Mouse (Mus musculus) midbrain, embryonic 16.5 days (tissue): Measurements from ENCODE around the gene Abca4. TPM values are rescaled to one million over a fixed set of nuclear protein-coding genes. Genes with fewer than 3 reads are reported as not detected.

Source experiments
- ATAC-seq: fragments of 200-750 bp; cut with Nextera tagmentation; 2 replicates; pipeline ENCODE4 v1.8.0; 2017; ENCODE audit warnings: moderate TSS enrichment
- H3K27ac ChIP-seq: fragments of 300-500 bp; sonication (generic); 2 replicates; pipeline ENCODE4 v1.5.1; 2014; ENCODE audit warnings: mild to moderate bottlenecking, low read length, mixed read lengths
- H3K27me3 ChIP-seq: fragments of 300-500 bp; sonication (generic); 2 replicates; pipeline ENCODE4 v1.6.1; 2014; ENCODE audit warnings: low read depth, low read length, mixed read lengths; ENCODE audit not compliant: control insufficient read depth, insufficient read depth
- H3K36me3 ChIP-seq: fragments of 300-500 bp; sonication (generic); 2 replicates; pipeline ENCODE4 v1.6.1; 2014; ENCODE audit warnings: mild to moderate bottlenecking, low read length, moderate library complexity, mixed read lengths; ENCODE audit not compliant: control insufficient read depth, insufficient read depth
- H3K4me1 ChIP-seq: fragments of 300-500 bp; sonication (generic); 2 replicates; pipeline ENCODE4 v1.6.1; 2014; ENCODE audit warnings: mild to moderate bottlenecking, low read length, mixed read lengths; ENCODE audit not compliant: control insufficient read depth, insufficient read depth
- H3K4me2 ChIP-seq: fragments of 300-500 bp; sonication (generic); 2 replicates; pipeline ENCODE4 v1.6.1; 2014; ENCODE audit warnings: mild to moderate bottlenecking, low read length, mixed read lengths
- H3K4me3 ChIP-seq: fragments of 300-500 bp; sonication (generic); 2 replicates; pipeline ENCODE4 v1.5.1; 2014; ENCODE audit warnings: low read depth, mild to moderate bottlenecking, low read length, moderate library complexity, mixed read lengths
- H3K9ac ChIP-seq: fragments of 300-500 bp; sonication (generic); 2 replicates; pipeline ENCODE4 v1.6.1; 2014; ENCODE audit warnings: low read depth, low read length, mixed read lengths
- H3K9me3 ChIP-seq: fragments of 300-500 bp; sonication (generic); replicated peaks from 2 replicates; pipeline ENCODE4 v1.6.1; 2014; ENCODE audit warnings: mild to moderate bottlenecking, low read length, mixed read lengths; ENCODE audit not compliant: control insufficient read depth, poor library complexity, severe bottlenecking
- WGBS: fragments of 180-500 bp; shearing (Covaris S2); extraction: QIAGEN DNeasy Blood & Tissue Kit; methylation state at CpG from one replicate; pipeline ENCODE4 v1.1.7; 2014; 5-methylcytosine and 5-hydroxymethylcytosine counted together
- polyA plus RNA-seq: library from polyadenylated mRNA; unstranded; fragments of >200 nt; fragmentation: Nextera tagmentation; extraction: Ambion mirVana; gene quantifications from 2 replicates; pipeline ENCODE4 v1.2.1, GENCODE M21; 2015

Gene Abca4
- polyA plus RNA-seq, 1 experiment from 2014 or later = 0.93 TPM

- WGBS = 70% methylated on average over 4 of the region's 4 CpGs
These were observed 152.5 kb downstream of the Abca4 start for GRCm38 (mm10) chr3:122196621-122197298.

DNA sequence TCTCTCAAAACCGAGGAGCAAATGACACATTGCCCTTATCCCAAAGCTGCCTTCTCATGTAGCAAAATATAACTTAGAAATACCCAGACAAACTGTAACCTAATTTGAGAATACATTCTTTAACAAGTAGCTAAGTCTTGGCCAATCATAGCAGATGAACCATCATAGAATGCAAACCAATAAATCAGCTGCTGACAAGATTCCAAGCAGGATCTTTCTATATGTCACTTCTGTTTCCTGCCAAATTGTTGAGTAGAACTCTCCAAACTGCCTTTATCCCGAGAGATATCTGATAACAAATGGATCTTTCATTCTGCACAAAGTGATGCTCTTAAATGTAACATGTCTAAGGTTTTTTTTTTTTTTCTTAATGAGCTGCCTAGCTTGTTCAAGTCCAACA, 154.3 kb downstream of the Abca4 start:
- no peak for ATAC-seq
- H3K4me2 ChIP-seq = no peak overlapping the region
- H3K4me3 ChIP-seq = no peak overlapping the region
- WGBS = 83% methylated on average over 2 of the region's 2 CpGs
- H3K9ac ChIP-seq = no peak overlapping the region
- H3K36me3 ChIP-seq = no peaks in the 10 kb centered on the region
- H3K4me1 ChIP-seq = no peaks in the 10 kb centered on the region
- H3K27me3 ChIP-seq = no peaks in the 10 kb centered on the region
- no peak overlapping the region for H3K27ac ChIP-seq
- no peaks in the 10 kb centered on the region for H3K9me3 ChIP-seq

More at GRCm38 (mm10) chr3:122196621-122197298, 152.5 kb downstream of the Abca4 start:
- H3K9me3 ChIP-seq = no peaks in the 10 kb centered on the region
- no peak overlapping the region for H3K9ac ChIP-seq
- H3K4me2 ChIP-seq = no peak overlapping the region
- ATAC-seq = no peak
- no peaks in the 10 kb centered on the region for H3K27me3 ChIP-seq
- H3K4me3 ChIP-seq = no peak overlapping the region
- no peaks in the 10 kb centered on the region for H3K4me1 ChIP-seq
- H3K36me3 ChIP-seq = no peaks in the 10 kb centered on the region
- no peak overlapping the region for H3K27ac ChIP-seq

DNA sequence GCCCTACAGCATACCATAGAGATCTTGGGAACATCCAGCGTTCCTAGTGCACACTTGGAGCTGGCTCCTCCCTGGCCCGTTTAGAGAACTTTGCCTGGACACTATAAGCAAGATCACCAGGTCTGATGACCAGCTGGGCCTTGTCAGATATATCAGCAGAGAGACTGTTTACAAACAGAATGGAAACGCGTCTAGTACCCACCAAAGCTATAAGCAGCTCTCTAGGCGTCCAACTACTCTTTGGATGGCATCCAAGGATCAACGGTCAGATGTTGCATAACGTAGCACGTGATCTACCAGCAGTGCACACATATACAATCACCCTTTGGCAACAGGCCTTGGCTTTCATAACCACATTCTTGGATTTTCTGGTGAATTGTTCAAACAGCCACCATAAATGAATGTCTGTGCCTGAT, 154.7 kb downstream of the Abca4 start:
- Histone ChIP-seq H3K9ac (no peak overlapping the region), H3K4me2 (no peak overlapping the region), H3K27me3 (no peaks in the 10 kb centered on the region), H3K9me3 (no peaks in the 10 kb centered on the region), H3K27ac (no peak overlapping the region), H3K4me3 (no peak overlapping the region), H3K36me3 (no peaks in the 10 kb centered on the region), H3K4me1 (no peaks in the 10 kb centered on the region)
- no peak for ATAC-seq
- WGBS = 80% methylated on average over 8 of the region's 8 CpGs

- Histone ChIP-seq H3K4me2 (no peak overlapping the region), H3K4me1 (no peaks in the 10 kb centered on the region), H3K9ac (no peak overlapping the region), H3K36me3 (no peaks in the 10 kb centered on the region), H3K9me3 (no peaks in the 10 kb centered on the region), H3K27me3 (no peaks in the 10 kb centered on the region), H3K4me3 (no peak overlapping the region), H3K27ac (no peak overlapping the region)
- ATAC-seq = no peak
- WGBS = 72% methylated on average over 4 of the region's 4 CpGs
These were observed 155.4 kb downstream of the Abca4 start for GRCm38 (mm10) chr3:122199600-122199999.

GRCm38 (mm10) chr3:122200017-122200416, 155.8 kb downstream of the Abca4 start:
- 91% methylated on average over 5 of the region's 5 CpGs for WGBS
- Histone ChIP-seq H3K27me3 (no peaks in the 10 kb centered on the region), H3K9me3 (no peaks in the 10 kb centered on the region), H3K36me3 (no peaks in the 10 kb centered on the region), H3K9ac (no peak overlapping the region), H3K4me2 (no peak overlapping the region), H3K27ac (no peak overlapping the region), H3K4me1 (no peaks in the 10 kb centered on the region), H3K4me3 (no peak overlapping the region)
- ATAC-seq = no peak

GRCm38 (mm10) chr3:122200447-122200846, 156.2 kb downstream of the Abca4 start:
- no peaks in the 10 kb centered on the region for H3K27me3 ChIP-seq
- WGBS = 73% methylated on average over 5 of the region's 5 CpGs
- H3K4me1 ChIP-seq = no peaks in the 10 kb centered on the region
- ATAC-seq = no peak
- H3K9ac ChIP-seq = no peak overlapping the region
- no peaks in the 10 kb centered on the region for H3K36me3 ChIP-seq
- no peak overlapping the region for H3K4me3 ChIP-seq
- H3K27ac ChIP-seq = no peak overlapping the region
- H3K4me2 ChIP-seq = no peak overlapping the region
- no peaks in the 10 kb centered on the region for H3K9me3 ChIP-seq

- H3K4me1 ChIP-seq = no peaks in the 10 kb centered on the region
- H3K4me2 ChIP-seq = no peak overlapping the region
- ATAC-seq = no peak
- H3K27ac ChIP-seq = no peak overlapping the region
- no peaks in the 10 kb centered on the region for H3K9me3 ChIP-seq
- no peak overlapping the region for H3K9ac ChIP-seq
- 14% methylated on average over 5 of the region's 5 CpGs for WGBS
- H3K27me3 ChIP-seq = no peaks in the 10 kb centered on the region
- H3K36me3 ChIP-seq = no peaks in the 10 kb centered on the region
- no peak overlapping the region for H3K4me3 ChIP-seq
These were observed 158.1 kb downstream of the Abca4 start for GRCm38 (mm10) chr3:122202307-122202732.

DNA sequence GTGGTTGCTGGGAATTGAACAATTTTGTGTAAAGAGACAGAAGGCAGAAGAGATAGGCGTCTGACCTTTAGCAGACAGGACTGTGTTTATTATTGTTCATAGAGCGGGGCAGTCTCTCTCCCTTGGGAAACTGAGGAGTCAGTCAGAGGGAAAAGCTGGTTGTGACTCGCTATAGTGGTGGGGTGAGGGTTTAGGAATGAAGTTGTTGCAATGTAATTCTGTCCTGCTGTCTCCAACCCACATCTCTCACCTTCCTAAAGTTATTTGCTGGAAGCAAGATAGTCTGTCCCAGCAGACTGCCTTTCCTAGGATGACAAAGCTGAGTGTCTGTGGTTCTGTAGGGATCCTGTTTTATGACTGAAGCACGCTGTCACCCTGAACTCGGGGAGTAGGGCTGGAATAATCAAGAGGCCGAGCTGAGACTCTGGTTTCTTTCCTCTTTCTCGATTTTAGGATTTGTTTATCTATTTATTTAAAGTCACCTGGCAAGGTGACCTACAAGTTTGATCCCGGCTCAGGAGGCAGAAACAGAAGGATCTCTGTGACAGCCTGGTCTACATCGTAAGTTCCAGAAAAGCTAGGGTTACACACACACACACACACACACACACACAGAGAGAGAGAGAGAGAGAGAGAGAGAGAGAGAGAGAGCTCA, 159.6 kb downstream of the Abca4 start:
- Histone ChIP-seq H3K4me2 (no peak overlapping the region), H3K36me3 (no peaks in the 10 kb centered on the region)
- no peak for ATAC-seq

GRCm38 (mm10) chr3:122205753-122206152, 161.5 kb downstream of the Abca4 start:
- Histone ChIP-seq H3K27me3 (no peaks in the 10 kb centered on the region), H3K9ac (no peak overlapping the region), H3K4me2 (no peak overlapping the region), H3K36me3 (no peaks in the 10 kb centered on the region), H3K4me1 (no peaks in the 10 kb centered on the region), H3K27ac (no peak overlapping the region), H3K4me3 (no peak overlapping the region), H3K9me3 (no peaks in the 10 kb centered on the region)
- no peak for ATAC-seq
- 81% methylated on average over 6 of the region's 6 CpGs for WGBS

More for the DNA sequence above, 159.6 kb downstream of the Abca4 start:
- Histone ChIP-seq H3K27me3 (no peaks in the 10 kb centered on the region), H3K9ac (no peak overlapping the region), H3K4me3 (no peak overlapping the region), H3K4me1 (no peaks in the 10 kb centered on the region), H3K9me3 (no peaks in the 10 kb centered on the region), H3K27ac (no peak overlapping the region)
- WGBS = 81% methylated on average over 9 of the region's 9 CpGs
